ENCODE assay signal across 19 mouse cellular contexts in genomic region chr17:75182319-75183001, GRCm38 (mm10).
DNase-seq lines count a peak whose midpoint lies in the region; ATAC-seq and TF ChIP-seq lines count a peak whose summit lies in the region.
"Had no signal": no experiment of that assay in that cellular context is flagged by ENCODE, and none has a peak within 500 bp of the region (broad histone marks: within the 10 kb centered on the region; RNA-seq: fewer than 3 reads in every experiment).

No protein-coding gene starts in this region.

- intact Hi-C loops in left cerebral cortex, postnatal 36 days (cut with DNase I), result no loop called here

- H3K36me3 ChIP-seq in hindbrain, embryonic 15.5 days, result no peaks in the 10 kb centered on the region
- H3K36me3 ChIP-seq in hindbrain, embryonic 14.5 days (replicated peaks; ENCODE audit: control insufficient read depth, insufficient read depth), result no peaks in the 10 kb centered on the region
- no peaks in the 10 kb centered on the region for H3K36me3 ChIP-seq in lung, embryonic 14.5 days (ENCODE audit: insufficient read depth)
- no peaks in the 10 kb centered on the region for H3K36me3 ChIP-seq in lung, postnatal 0 days (ENCODE audit: insufficient read depth, low read length)
- H3K36me3 ChIP-seq in hindbrain, embryonic 16.5 days (ENCODE audit: control insufficient read depth, insufficient read depth, low read length), result no peaks in the 10 kb centered on the region
- no peaks in the 10 kb centered on the region; the same call in 1 of the 2 replicates for H3K36me3 ChIP-seq in limb, embryonic 14.5 days (ENCODE audit: control insufficient read depth, insufficient read depth, low read length)
- H3K36me3 ChIP-seq: forebrain, embryonic 10.5 days; limb, embryonic 15.5 days; neural tube, embryonic 15.5 days had no signal

- H3K27ac ChIP-seq in hindbrain, embryonic 15.5 days (replicated peaks), result no peak overlapping the region
- H3K27ac ChIP-seq in hindbrain, embryonic 14.5 days, result no peak overlapping the region
- peak overlapping the region; percentile 65; the same call in 1 of the 2 replicates for H3K27ac ChIP-seq in lung, embryonic 14.5 days (ENCODE audit: low read depth)
- no peak overlapping the region for H3K27ac ChIP-seq in lung, postnatal 0 days (ENCODE audit: low read length)
- H3K27ac ChIP-seq in hindbrain, embryonic 16.5 days (ENCODE audit: low read depth, low read length), result no peak overlapping the region
- no peak overlapping the region for H3K27ac ChIP-seq in limb, embryonic 14.5 days (replicated peaks; ENCODE audit: low read depth, low read length)
- H3K27ac ChIP-seq: forebrain, embryonic 10.5 days; gastrocnemius, adult 2 months; limb, embryonic 15.5 days; neural tube, embryonic 15.5 days had no signal

- TF ChIP-seq CTCF in lung, embryonic 14.5 days (IDR thresholded peaks at IDR 0.05; ENCODE audit: low read depth), result no peak
- TF ChIP-seq CTCF in lung, postnatal 0 days (IDR thresholded peaks at IDR 0.05), result no peak

- no peak overlapping the region for H3K9ac ChIP-seq in hindbrain, embryonic 15.5 days
- H3K9ac ChIP-seq in hindbrain, embryonic 14.5 days, result no peak overlapping the region
- no peak overlapping the region for H3K9ac ChIP-seq in lung, embryonic 14.5 days
- H3K9ac ChIP-seq in lung, postnatal 0 days (replicated peaks; ENCODE audit: low read depth), result no peak overlapping the region
- H3K9ac ChIP-seq in hindbrain, embryonic 16.5 days (ENCODE audit: low read depth, low read length), result no peak overlapping the region
- no peak overlapping the region for H3K9ac ChIP-seq in limb, embryonic 14.5 days (ENCODE audit: low read depth, low read length, severe bottlenecking)
- H3K9ac ChIP-seq: forebrain, postnatal 0 days; limb, embryonic 15.5 days; neural tube, embryonic 15.5 days had no signal

- H3K9me3 ChIP-seq in hindbrain, embryonic 15.5 days, result no peaks in the 10 kb centered on the region
- H3K9me3 ChIP-seq in hindbrain, embryonic 14.5 days (ENCODE audit: control insufficient read depth, low read length), result no peaks in the 10 kb centered on the region
- no peaks in the 10 kb centered on the region for H3K9me3 ChIP-seq in lung, embryonic 14.5 days (ENCODE audit: low read depth, low read length)
- no peaks in the 10 kb centered on the region for H3K9me3 ChIP-seq in lung, postnatal 0 days (ENCODE audit: low read length)
- H3K9me3 ChIP-seq in hindbrain, embryonic 16.5 days (ENCODE audit: control insufficient read depth, low read length), result no peaks in the 10 kb centered on the region
- H3K9me3 ChIP-seq in limb, embryonic 14.5 days (ENCODE audit: control insufficient read depth, low read length), result no peaks in the 10 kb centered on the region
- H3K9me3 ChIP-seq: forebrain, embryonic 10.5 days; limb, embryonic 15.5 days; neural tube, embryonic 15.5 days had no signal

- TF ChIP-seq POLR2A in limb, embryonic 14.5 days (IDR thresholded peaks at IDR 0.05; ENCODE audit: borderline replicate concordance, extremely low read depth, insufficient read depth, insufficient read length), result no peak

- TF ChIP-seq EP300 in lung, postnatal 0 days (IDR thresholded peaks at IDR 0.05), result no peak

- H3K27me3 ChIP-seq in hindbrain, embryonic 15.5 days, result no peaks in the 10 kb centered on the region
- H3K27me3 ChIP-seq in hindbrain, embryonic 14.5 days (ENCODE audit: control insufficient read depth, insufficient read depth, low read length), result no peaks in the 10 kb centered on the region
- H3K27me3 ChIP-seq in lung, embryonic 14.5 days (ENCODE audit: insufficient read depth, low read length), result no peaks in the 10 kb centered on the region
- no peaks in the 10 kb centered on the region for H3K27me3 ChIP-seq in lung, postnatal 0 days (replicated peaks; ENCODE audit: insufficient read depth, low read length)
- no peaks in the 10 kb centered on the region for H3K27me3 ChIP-seq in hindbrain, embryonic 16.5 days (replicated peaks; ENCODE audit: control insufficient read depth, insufficient read depth, low read length)
- no peaks in the 10 kb centered on the region for H3K27me3 ChIP-seq in limb, embryonic 14.5 days (ENCODE audit: control insufficient read depth, insufficient read depth, low read length)
- H3K27me3 ChIP-seq: limb, embryonic 15.5 days; neural tube, embryonic 15.5 days had no signal

- H3K4me3 ChIP-seq in hindbrain, embryonic 15.5 days, result no peak overlapping the region
- no peak overlapping the region for H3K4me3 ChIP-seq in hindbrain, embryonic 14.5 days (replicated peaks; ENCODE audit: low read length)
- H3K4me3 ChIP-seq in lung, embryonic 14.5 days (ENCODE audit: low read depth, low read length), result no peak overlapping the region
- no peak overlapping the region for H3K4me3 ChIP-seq in lung, postnatal 0 days (ENCODE audit: low read depth, low read length)
- no peak overlapping the region for H3K4me3 ChIP-seq in hindbrain, embryonic 16.5 days (ENCODE audit: low read length)
- H3K4me3 ChIP-seq in limb, embryonic 14.5 days (replicated peaks; ENCODE audit: low read length), result no peak overlapping the region
- H3K4me3 ChIP-seq: forebrain, embryonic 10.5 days; gastrocnemius, adult 2 months; limb, embryonic 15.5 days; neural tube, embryonic 15.5 days had no signal

- peak; percentile 31; the same call in 1 of the 2 replicates for ATAC-seq in hindbrain, embryonic 15.5 days (ENCODE audit: low FRiP score, low read depth)
- ATAC-seq in hindbrain, embryonic 14.5 days (ENCODE audit: low FRiP score), result no peak
- no peak for ATAC-seq in lung, embryonic 14.5 days (ENCODE audit: insufficient read depth)
- ATAC-seq in lung, postnatal 0 days, result no peak
- ATAC-seq in hindbrain, embryonic 16.5 days, result peak; percentile 22
- ATAC-seq in limb, embryonic 14.5 days (ENCODE audit: low FRiP score, low read depth), result no peak
- ATAC-seq: midbrain, embryonic 16.5 days had no signal

- DNase-seq in hindbrain, embryonic 14.5 days (ENCODE audit: low spot score), result no peak
- no peak for DNase-seq in lung, embryonic 14.5 days
- DNase-seq in lung, postnatal 0 days (ENCODE audit: low spot score), result no peak
- no peak for DNase-seq in limb, embryonic 14.5 days (ENCODE audit: low spot score)
- no peak for DNase-seq in left cerebral cortex, postnatal 36 days (ENCODE audit: low spot score in 2 of 2)
- DNase-seq: adrenal gland, adult 2 months; cerebellum, adult 9-10 months; forebrain, postnatal 0 days; gastrocnemius, adult 2 months; heart, postnatal 14 days; kidney, adult 11 months; lung, postnatal 14 days had no signal

- H3K4me2 ChIP-seq in hindbrain, embryonic 15.5 days, result no peak overlapping the region
- H3K4me2 ChIP-seq in hindbrain, embryonic 14.5 days (replicated peaks), result no peak overlapping the region
- H3K4me2 ChIP-seq in lung, embryonic 14.5 days, result no peak overlapping the region
- H3K4me2 ChIP-seq in lung, postnatal 0 days (replicated peaks; ENCODE audit: low read depth, low read length), result no peak overlapping the region
- H3K4me2 ChIP-seq in hindbrain, embryonic 16.5 days (ENCODE audit: low read length), result no peak overlapping the region
- 0 out of 2 replicates have a peak overlapping the region, but pooled peaks have one; percentile 2 for H3K4me2 ChIP-seq in limb, embryonic 14.5 days (replicated peaks; ENCODE audit: low read depth, low read length, severe bottlenecking)
- H3K4me2 ChIP-seq: heart, embryonic 11.5 days; limb, embryonic 15.5 days; neural tube, embryonic 15.5 days had no signal

- 75% methylated on average over 14 of the region's 14 CpGs for WGBS in hindbrain, embryonic 15.5 days
- WGBS in hindbrain, embryonic 14.5 days, result 81% methylated on average over 14 of the region's 14 CpGs
- WGBS in lung, embryonic 14.5 days, result 74% methylated on average over 14 of the region's 14 CpGs
- 70% methylated on average over 14 of the region's 14 CpGs for WGBS in lung, postnatal 0 days
- WGBS in hindbrain, embryonic 16.5 days, result 76% methylated on average over 14 of the region's 14 CpGs
- 43% methylated on average over 14 of the region's 14 CpGs for WGBS in limb, embryonic 14.5 days

- peaks cover 12% of the 10 kb centered on the region for H3K4me1 ChIP-seq in hindbrain, embryonic 15.5 days (replicated peaks)
- H3K4me1 ChIP-seq in hindbrain, embryonic 14.5 days (replicated peaks; ENCODE audit: control insufficient read depth, insufficient read depth, low read length), result peaks cover 6% of the 10 kb centered on the region; the same call in 1 of the 2 replicates
- peaks cover 27% of the 10 kb centered on the region for H3K4me1 ChIP-seq in lung, embryonic 14.5 days (ENCODE audit: insufficient read depth)
- H3K4me1 ChIP-seq in lung, postnatal 0 days (ENCODE audit: insufficient read depth, low read depth, low read length), result peaks cover 3% of the 10 kb centered on the region; the same call in 1 of the 2 replicates
- peaks cover 5% of the 10 kb centered on the region for H3K4me1 ChIP-seq in hindbrain, embryonic 16.5 days (ENCODE audit: control insufficient read depth, insufficient read depth, low read depth, low read length)
- H3K4me1 ChIP-seq in limb, embryonic 14.5 days (ENCODE audit: control insufficient read depth, insufficient read depth, low read length), result peaks cover 34% of the 10 kb centered on the region

Comparison
In these comparisons a context has a peak if more than half of its experiments do, and no peak if none do; other contexts are left out.
1. ATAC-seq: peak in hindbrain, embryonic 15.5 days (single experiment) and hindbrain, embryonic 16.5 days (single experiment); none in hindbrain, embryonic 14.5 days (single experiment), lung, embryonic 14.5 days (single experiment), lung, postnatal 0 days (single experiment) and limb, embryonic 14.5 days (single experiment).